Mouse (Mus musculus) B cell, adult (primary cell): ENCODE data around the gene Mmab. TPM values are rescaled to one million over a fixed set of nuclear protein-coding genes. Genes with fewer than 3 reads are reported as not detected.

ENCODE experiments used
- total RNA-seq: library from RNA; stranded (reverse); gene quantifications from 4 replicates; pipeline ENCODE4 v1.2.4, GENCODE M21; 2023; ENCODE audit not compliant: inconsistent age

Gene Mmab
- total RNA-seq = 5.9 to 9.3 TPM (median 7.6 TPM) in 4 replicates

DNA sequence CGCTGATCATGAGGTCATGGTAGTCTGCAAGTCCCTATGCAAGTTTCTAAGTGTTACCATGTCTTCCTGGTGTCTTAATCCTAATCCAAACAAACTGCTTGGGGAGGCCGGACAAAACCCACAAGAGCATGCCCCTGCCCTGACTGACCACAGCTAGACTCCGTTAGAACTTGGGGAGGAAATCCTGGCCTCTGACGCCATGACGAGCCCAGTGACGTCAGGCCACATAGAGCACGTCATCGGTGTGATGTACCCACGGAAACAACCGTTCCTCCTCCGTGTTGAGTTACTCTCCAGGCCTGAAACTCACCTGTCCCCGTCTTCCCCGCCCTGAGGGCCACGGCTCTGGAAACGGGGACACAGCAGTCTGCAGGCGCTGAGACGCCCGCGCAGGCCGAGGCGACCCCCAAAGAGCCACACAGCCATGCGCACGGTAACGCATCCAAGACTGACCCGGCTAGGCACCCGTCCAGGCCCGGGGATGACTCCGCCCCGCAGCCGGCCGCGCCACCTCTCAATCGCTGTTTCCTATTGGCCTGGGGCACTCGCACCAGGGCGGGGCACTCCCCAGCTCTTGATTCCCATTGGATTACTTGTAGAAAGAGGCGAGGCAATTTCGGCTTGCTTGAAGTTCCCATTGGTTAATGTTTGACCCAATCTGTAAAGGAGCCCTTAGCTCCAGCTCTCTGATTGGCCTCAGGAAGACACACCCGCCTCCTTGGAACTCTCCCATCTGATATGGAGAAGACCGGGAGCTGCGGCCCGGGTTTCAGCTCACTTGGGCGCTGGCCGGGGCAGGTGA, at the start of gene Mmab, which contains the start of gene Mvk:
Gene Mmab (minus strand): TSS at position 495 of the 802 bp plus-strand sequence.
Gene Mvk (plus strand): TSS at position 704 of the 802 bp plus-strand sequence.

Other genes starting within 250 kb of the Mmab start
- gene Foxn4, start 170.3 kb downstream of the Mmab start, total RNA-seq = not detected in 4 replicates
- gene Myo1h, start 154.9 kb downstream of the Mmab start, total RNA-seq = 17.0 to 23.2 TPM (median 22.2 TPM) in 4 replicates
- 78.7 to 93.9 TPM (median 85.0 TPM) in 4 replicates for gene Kctd10, start 63.6 kb downstream of the Mmab start, total RNA-seq
- 54.2 to 71.3 TPM (median 61.0 TPM) in 4 replicates for gene Ube3b, start 63.5 kb downstream of the Mmab start, total RNA-seq
- gene Mvk, start 209 bp upstream of the Mmab start, total RNA-seq = 7.3 to 13.9 TPM (median 9.3 TPM) in 4 replicates
- 6.5 to 11.6 TPM (median 8.6 TPM) in 4 replicates for gene Fam222a, start 124.0 kb upstream of the Mmab start, total RNA-seq
- gene Trpv4, start 214.4 kb upstream of the Mmab start, total RNA-seq = 0.27 to 1.0 TPM in 2 of 4 replicates, not detected in the others
- 56.1 to 58.9 TPM (median 57.4 TPM) in 4 replicates for gene Gltp, start 246.9 kb upstream of the Mmab start, total RNA-seq